Mouse (Mus musculus) MEL (cell line): ENCODE measurements around the gene Tpst2.

Source experiments
- EP300 ChIP-seq, 2 experiments: IDR thresholded peaks; 2 replicates each; pipeline ENCODE4 v1.6.1; 2011; ENCODE audit warnings: improper control_type of control experiment in 2 of 2, low read length in 2 of 2, low read depth in 1 of 2, mild to moderate bottlenecking in 1 of 2
- POLR2A ChIP-seq, 2 experiments: IDR thresholded peaks; 2 replicates each; pipeline ENCODE4 v1.6.1; 2011 to 2012; ENCODE audit warnings: low read length in 2 of 2, mild to moderate bottlenecking in 2 of 2, control low read depth in 1 of 2, improper control_type of control experiment in 1 of 2, low read depth in 1 of 2, moderate library complexity in 1 of 2; ENCODE audit not compliant: control insufficient read depth in 1 of 2, insufficient read depth in 1 of 2, poor library complexity in 1 of 2

DNA sequence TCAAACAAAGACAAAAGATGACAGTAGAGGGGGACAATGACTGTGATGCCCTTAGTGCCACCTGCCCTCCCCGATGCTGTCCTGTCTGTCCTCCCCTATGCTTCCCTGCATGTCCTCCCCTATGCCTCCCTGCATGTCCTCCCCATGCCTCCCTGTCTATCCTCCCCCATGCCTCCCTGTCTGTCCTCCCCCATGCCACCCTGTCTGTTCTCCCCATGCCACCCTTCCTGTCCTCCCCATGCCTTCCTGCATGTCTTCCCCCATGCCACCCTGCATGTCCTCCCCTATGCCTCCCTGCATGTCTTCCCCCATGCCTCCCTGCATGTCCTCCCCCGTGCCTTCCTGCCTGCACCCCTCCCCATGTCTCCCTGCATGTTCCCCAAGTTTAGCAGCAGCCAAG is 23.6 kb downstream of the Tpst2 start:
- TF ChIP-seq POLR2A (IDR thresholded peaks at IDR 0.05; ENCODE audit: control insufficient read depth in 1 of 2, insufficient read depth in 1 of 2, low read depth in 1 of 2, low read length in 2 of 2, poor library complexity in 1 of 2), result no peak
- TF ChIP-seq EP300 (IDR thresholded peaks at IDR 0.05; ENCODE audit: low read depth in 1 of 2, low read length in 2 of 2), result no peak
